Mouse (Mus musculus): ENCODE measurements around the gene Xpc.
"Not testable (repeated sequence)": the region's sequence is repeated elsewhere in the genome, so short reads cannot be mapped to it uniquely, and the experiment has no call there.

Gene Xpc

GRCm38 (mm10) chr6:91472868-91473804 lies 42.6 kb downstream of the Xpc start, which contains the start of the genes Chchd4 and Tmem43:
Gene Chchd4, minus strand, starts transcription at chr6:91473546.
Gene Tmem43, plus strand, starts transcription at chr6:91473703.
- peak; percentile 99 for DNase-seq (ENCODE audit: low spot score in 2 of 2)

- no peak for DNase-seq (ENCODE audit: low spot score in 2 of 2)
These were observed 43.4 kb downstream of the Xpc start for GRCm38 (mm10) chr6:91472319-91472718.

- DNase-seq (ENCODE audit: low spot score in 2 of 2): not testable (repeated sequence)
These were observed 44.3 kb downstream of the Xpc start for GRCm38 (mm10) chr6:91471427-91471826.

GRCm38 (mm10) chr6:91470712-91471111 lies 45.0 kb downstream of the Xpc start:
- no peak for DNase-seq (ENCODE audit: low spot score in 2 of 2)

- DNase-seq (ENCODE audit: low spot score in 2 of 2): no peak
These were observed 48.6 kb downstream of the Xpc start for GRCm38 (mm10) chr6:91467106-91467505.

- DNase-seq (ENCODE audit: low spot score in 2 of 2): no peak
These were observed 49.9 kb downstream of the Xpc start for GRCm38 (mm10) chr6:91465756-91466155.

- DNase-seq (ENCODE audit: low spot score in 2 of 2): no peak
These were observed 56.2 kb downstream of the Xpc start for GRCm38 (mm10) chr6:91459471-91459870.

- DNase-seq (ENCODE audit: low spot score in 2 of 2): no peak
These were observed 61.1 kb downstream of the Xpc start for GRCm38 (mm10) chr6:91454546-91454945.

GRCm38 (mm10) chr6:91452056-91452455 lies 63.6 kb downstream of the Xpc start:
- no peak for DNase-seq (ENCODE audit: low spot score in 2 of 2)

GRCm38 (mm10) chr6:91449472-91450225 lies 66.0 kb downstream of the Xpc start:
- no peak for DNase-seq (ENCODE audit: low spot score in 2 of 2)

- no peak for DNase-seq (ENCODE audit: low spot score in 2 of 2)
These were observed 70.4 kb downstream of the Xpc start for GRCm38 (mm10) chr6:91445316-91445715.

- no peak for DNase-seq (ENCODE audit: low spot score in 2 of 2)
These were observed 74.5 kb downstream of the Xpc start for GRCm38 (mm10) chr6:91441145-91441662.

GRCm38 (mm10) chr6:91440474-91441144 lies 75.1 kb downstream of the Xpc start:
- DNase-seq (ENCODE audit: low spot score in 2 of 2): peak; percentile 93 to 98

Data from frontal cortex, postnatal 10 days (tissue).